Mouse (Mus musculus): ENCODE results near the gene Rap1gap2. TPM values are rescaled to one million over a fixed set of nuclear protein-coding genes. Genes with fewer than 3 reads are reported as not detected.

Gene Rap1gap2
- polyA plus RNA-seq, 1 experiment, result 21.4 TPM

- 81% methylated on average over 4 of the region's 4 CpGs for WGBS
- no peak for DNase-seq (ENCODE audit: low read depth, low spot score)
Measured at GRCm38 (mm10) chr11:74438249-74438648, 172.5 kb downstream of the Rap1gap2 start.

- WGBS, result 84% methylated on average over 2 of the region's 2 CpGs
- DNase-seq (ENCODE audit: low read depth, low spot score), result no peak
Measured at GRCm38 (mm10) chr11:74435366-74435765, 175.3 kb downstream of the Rap1gap2 start.

- WGBS, result 88% methylated on average over 4 of the region's 4 CpGs
- no peak for DNase-seq (ENCODE audit: low read depth, low spot score)
Measured at GRCm38 (mm10) chr11:74433000-74433399, 177.7 kb downstream of the Rap1gap2 start.

GRCm38 (mm10) chr11:74429798-74430529 is 180.8 kb downstream of the Rap1gap2 start:
- 29% methylated on average over 11 of the region's 11 CpGs for WGBS

GRCm38 (mm10) chr11:74426306-74426705 is 184.4 kb downstream of the Rap1gap2 start:
- DNase-seq (ENCODE audit: low read depth, low spot score), result no peak
- 88% methylated on average over 5 of the region's 5 CpGs for WGBS

More at GRCm38 (mm10) chr11:74429798-74430529, 180.8 kb downstream of the Rap1gap2 start:
- no peak for DNase-seq (ENCODE audit: low read depth, low spot score)

GRCm38 (mm10) chr11:74422019-74422418 is 188.7 kb downstream of the Rap1gap2 start:
- WGBS, result 93% methylated on average over 6 of the region's 6 CpGs
- no peak for DNase-seq (ENCODE audit: low read depth, low spot score)

GRCm38 (mm10) chr11:74421151-74421550 is 189.6 kb downstream of the Rap1gap2 start:
- 59% methylated on average over 4 of the region's 4 CpGs for WGBS
- no peak for DNase-seq (ENCODE audit: low read depth, low spot score)

GRCm38 (mm10) chr11:74419601-74420000 is 191.1 kb downstream of the Rap1gap2 start:
- no peak for DNase-seq (ENCODE audit: low read depth, low spot score)
- 44% methylated on average over 4 of the region's 4 CpGs for WGBS

GRCm38 (mm10) chr11:74415736-74416135 is 195.0 kb downstream of the Rap1gap2 start:
- 32% methylated on average over 12 of the region's 12 CpGs for WGBS
- DNase-seq (ENCODE audit: low read depth, low spot score), result no peak

- DNase-seq (ENCODE audit: low read depth, low spot score), result no peak
- 26% methylated on average over 9 of the region's 9 CpGs for WGBS
Measured at GRCm38 (mm10) chr11:74414112-74414511, 196.6 kb downstream of the Rap1gap2 start.

- DNase-seq (ENCODE audit: low read depth, low spot score), result no peak
- WGBS, result 70% methylated on average over 3 of the region's 3 CpGs
Measured at GRCm38 (mm10) chr11:74413449-74413972, 197.2 kb downstream of the Rap1gap2 start.

- DNase-seq (ENCODE audit: low read depth, low spot score), result no peak
- 87% methylated on average over 3 of the region's 3 CpGs for WGBS
Measured at GRCm38 (mm10) chr11:74412462-74412861, 198.3 kb downstream of the Rap1gap2 start.

- 75% methylated on average over 3 of the region's 3 CpGs for WGBS
- no peak for DNase-seq (ENCODE audit: low read depth, low spot score)
Measured at GRCm38 (mm10) chr11:74411943-74412342, 198.8 kb downstream of the Rap1gap2 start.

GRCm38 (mm10) chr11:74409757-74410174 is 200.9 kb downstream of the Rap1gap2 start:
- DNase-seq (ENCODE audit: low read depth, low spot score), result no peak
- 26% methylated on average over 4 of the region's 4 CpGs for WGBS

GRCm38 (mm10) chr11:74409447-74409754 is 201.3 kb downstream of the Rap1gap2 start:
- WGBS, result 57% methylated on average over 5 of the region's 5 CpGs

GRCm38 (mm10) chr11:74408587-74409446 is 201.9 kb downstream of the Rap1gap2 start:
- DNase-seq (ENCODE audit: low read depth, low spot score), result no peak
- WGBS, result 52% methylated on average over 4 of the region's 4 CpGs

More at GRCm38 (mm10) chr11:74409447-74409754, 201.3 kb downstream of the Rap1gap2 start:
- DNase-seq (ENCODE audit: low read depth, low spot score), result no peak

GRCm38 (mm10) chr11:74405201-74405600 is 205.5 kb downstream of the Rap1gap2 start:
- no peak for DNase-seq (ENCODE audit: low read depth, low spot score)
- 21% methylated on average over 7 of the region's 7 CpGs for WGBS

GRCm38 (mm10) chr11:74404216-74404615 is 206.5 kb downstream of the Rap1gap2 start:
- WGBS, result 43% methylated on average over 2 of the region's 2 CpGs
- DNase-seq (ENCODE audit: low read depth, low spot score), result no peak

GRCm38 (mm10) chr11:74402126-74402525 is 208.6 kb downstream of the Rap1gap2 start:
- 69% methylated on average over 2 of the region's 2 CpGs for WGBS
- DNase-seq (ENCODE audit: low read depth, low spot score), result no peak

GRCm38 (mm10) chr11:74395583-74395982 is 215.1 kb downstream of the Rap1gap2 start:
- 79% methylated on average over 18 of the region's 18 CpGs for WGBS
- no peak for DNase-seq (ENCODE audit: low read depth, low spot score)

Measured in large intestine, adult 2 months (tissue).